Mouse (Mus musculus) heart, embryonic 13.5 days (tissue): ENCODE data around the gene Sgsm3. TPM values are rescaled to one million over a fixed set of nuclear protein-coding genes. Genes with fewer than 3 reads are reported as not detected.
"Not testable (repeated sequence)": the region's sequence is repeated elsewhere in the genome, so short reads cannot be mapped to it uniquely, and the experiment has no call there.

Experiments used
- ATAC-seq: fragments of 200-750 bp; cut with Nextera tagmentation; 2 replicates; pipeline ENCODE4 v1.8.0; 2017; ENCODE audit warnings: moderate TSS enrichment; ENCODE audit not compliant: insufficient number of reproducible peaks, low FRiP score, low TSS enrichment; ENCODE audit errors: extremely low read depth
- H3K27ac ChIP-seq: fragments of 300-500 bp; sonication (generic); replicated peaks from 2 replicates; pipeline ENCODE4 v1.5.1; 2015; ENCODE audit warnings: moderate library complexity, mild to moderate bottlenecking, inconsistent platforms
- H3K27me3 ChIP-seq: fragments of 300-500 bp; sonication (generic); replicated peaks from 2 replicates; pipeline ENCODE4 v1.6.1; 2015; ENCODE audit warnings: mild to moderate bottlenecking, inconsistent platforms
- H3K36me3 ChIP-seq: fragments of 300-500 bp; sonication (generic); 2 replicates; pipeline ENCODE4 v1.6.1; 2015; ENCODE audit warnings: mild to moderate bottlenecking, inconsistent platforms
- H3K4me1 ChIP-seq: fragments of 300-500 bp; sonication (generic); 2 replicates; pipeline ENCODE4 v1.6.1; 2015; ENCODE audit warnings: inconsistent platforms
- H3K4me2 ChIP-seq: fragments of 300-500 bp; sonication (generic); 2 replicates; pipeline ENCODE4 v1.6.1; 2015; ENCODE audit warnings: inconsistent platforms, mild to moderate bottlenecking, moderate library complexity
- H3K4me3 ChIP-seq: fragments of 300-500 bp; sonication (generic); 2 replicates; pipeline ENCODE4 v1.5.1; 2015; ENCODE audit warnings: moderate library complexity, mild to moderate bottlenecking, inconsistent platforms
- H3K9ac ChIP-seq: fragments of 300-500 bp; sonication (generic); 2 replicates; pipeline ENCODE4 v1.6.1; 2015; ENCODE audit warnings: inconsistent platforms, mild to moderate bottlenecking, moderate library complexity
- H3K9me3 ChIP-seq: fragments of 300-500 bp; sonication (generic); 2 replicates; pipeline ENCODE4 v1.6.1; 2016; ENCODE audit warnings: inconsistent platforms
- WGBS: fragments of 180-500 bp; shearing (Covaris S2); methylation state at CpG from one replicate; pipeline ENCODE4 v1.1.7; 2015; ENCODE audit warnings: mixed read lengths; 5-methylcytosine and 5-hydroxymethylcytosine counted together
- polyA plus RNA-seq: library from polyadenylated mRNA; unstranded; fragments of >200 nt; fragmentation: Nextera tagmentation; extraction: Ambion mirVana; gene quantifications from 2 replicates; pipeline ENCODE4 v1.2.1, GENCODE M21; 2015

Gene Sgsm3
- polyA plus RNA-seq, result 14.2 and 17.3 TPM in 2 replicates

DNA sequence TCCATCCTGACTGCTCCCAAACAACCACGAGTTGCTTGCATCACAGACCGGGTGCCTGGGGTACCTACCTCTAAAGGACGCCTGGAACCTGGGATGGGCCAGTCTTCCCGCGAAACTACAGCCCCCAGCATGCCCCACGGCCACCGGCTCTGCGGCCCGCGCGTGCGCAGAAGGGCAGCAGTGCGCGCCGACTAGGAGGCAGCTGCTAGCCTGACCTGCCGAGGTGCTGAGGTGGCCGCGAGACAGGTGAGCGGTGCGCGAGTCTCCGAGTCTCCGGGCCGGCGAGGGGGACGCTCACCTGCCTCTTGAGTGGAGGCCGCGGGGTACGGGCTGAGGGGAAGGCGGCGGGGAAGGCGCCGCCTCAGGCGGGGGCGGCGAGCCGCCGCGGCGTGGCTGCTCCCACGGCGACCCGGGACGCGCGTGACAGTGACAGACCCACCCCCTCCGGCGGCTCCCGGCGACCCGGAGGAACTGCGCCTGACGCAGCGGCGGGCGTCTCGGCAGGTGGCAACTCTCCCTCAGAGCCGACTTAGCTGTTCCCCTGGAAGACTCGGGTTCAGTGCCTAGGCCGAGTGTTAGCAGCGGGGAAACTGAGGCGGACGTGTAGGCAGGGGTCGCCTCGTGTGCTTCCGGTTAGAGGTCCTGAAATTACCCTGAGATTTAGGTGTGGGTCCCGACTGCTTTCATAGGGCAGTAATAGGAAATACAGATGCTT lies at the start of gene Sgsm3:
Sgsm3 (plus strand) TSS at position 146 of the 715 bp plus-strand sequence.
- Histone ChIP-seq H3K36me3 (no peaks in the 10 kb centered on the region), H3K27ac (no peak within 1 kb of the TSS), H3K4me1 (peaks cover 27% of the 10 kb centered on the region), H3K9me3 (no peaks in the 10 kb centered on the region), H3K4me2 (peak within 1 kb of the TSS; percentile 92), H3K9ac (peak within 1 kb of the TSS; percentile 86), H3K27me3 (no peaks in the 10 kb centered on the region), H3K4me3 (peak within 1 kb of the TSS; percentile 86)
- WGBS, result 1% methylated on average over 67 of the region's 67 CpGs
- ATAC-seq, result peak; percentile 68; the same call in 1 of the 2 replicates

DNA sequence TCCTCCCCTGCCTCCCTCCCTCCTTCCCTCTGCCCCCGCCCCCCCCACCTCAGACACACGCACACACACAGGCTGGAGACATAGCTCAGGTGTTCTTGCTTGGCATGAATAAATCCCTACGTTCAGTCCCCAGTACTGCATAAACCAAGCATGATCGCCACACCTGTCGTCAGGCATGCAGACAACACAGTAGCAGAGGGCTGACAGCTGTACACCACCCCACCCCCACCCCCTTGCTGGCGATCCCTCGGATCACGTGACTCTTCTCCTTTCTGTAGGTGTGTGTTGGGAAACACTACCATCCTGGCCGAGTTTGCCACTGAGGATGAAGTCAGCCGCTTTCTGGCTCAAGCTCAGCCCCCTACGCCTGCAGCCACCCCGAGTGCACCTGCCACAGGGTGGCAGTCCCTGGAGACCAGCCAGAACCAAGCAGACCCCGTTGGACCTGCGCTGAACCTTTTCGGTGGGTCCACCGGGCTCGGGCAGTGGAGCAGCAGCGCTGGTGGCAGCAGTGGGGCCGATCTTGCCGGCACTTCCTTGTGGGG lies 48.7 kb upstream of the Sgsm3 start:
- Histone ChIP-seq H3K9ac (no peak overlapping the region), H3K4me3 (no peak overlapping the region), H3K36me3 (peaks cover 82% of the 10 kb centered on the region), H3K9me3 (no peaks in the 10 kb centered on the region), H3K4me2 (no peak overlapping the region), H3K27ac (no peak overlapping the region), H3K4me1 (peaks cover 5% of the 10 kb centered on the region), H3K27me3 (no peaks in the 10 kb centered on the region)
- WGBS, result 81% methylated on average over 20 of the region's 20 CpGs
- ATAC-seq, result no peak

DNA sequence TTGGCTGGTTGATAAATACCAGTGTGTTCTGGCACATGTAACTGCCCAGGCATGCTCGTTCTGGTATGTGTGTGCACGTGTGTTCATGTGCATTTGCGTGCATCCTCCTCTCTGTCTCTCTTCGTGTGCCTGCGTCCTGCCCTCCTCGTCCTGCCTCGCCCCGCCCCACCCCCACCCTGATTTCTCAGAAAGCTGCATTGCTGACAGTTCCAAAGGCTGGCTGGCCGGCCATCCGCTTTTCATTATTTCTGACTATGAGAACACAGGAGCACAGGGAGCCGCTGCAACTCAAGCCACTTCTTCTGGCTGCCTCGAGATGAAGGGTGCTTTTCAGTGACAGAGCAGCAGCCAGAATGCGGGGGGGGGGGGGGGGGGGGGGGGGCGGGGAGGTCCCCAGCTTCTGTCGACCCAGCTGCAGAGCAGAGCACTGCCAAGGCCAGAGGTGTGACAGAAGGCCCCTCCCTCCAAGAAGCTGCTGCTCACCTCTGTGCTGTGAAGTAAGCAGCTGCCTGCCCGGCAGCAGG lies 47.5 kb upstream of the Sgsm3 start:
- H3K4me1 ChIP-seq, result peaks cover 5% of the 10 kb centered on the region
- H3K9me3 ChIP-seq, result no peaks in the 10 kb centered on the region
- no peak overlapping the region for H3K4me3 ChIP-seq
- peaks cover 82% of the 10 kb centered on the region for H3K36me3 ChIP-seq
- H3K4me2 ChIP-seq, result no peak overlapping the region
- H3K27me3 ChIP-seq, result no peaks in the 10 kb centered on the region
- peak overlapping the region; percentile 20; the same call in 1 of the 2 replicates for H3K27ac ChIP-seq
- H3K9ac ChIP-seq, result no peak overlapping the region
- no peak for ATAC-seq
- 24% methylated on average over 13 of the region's 16 CpGs for WGBS

DNA sequence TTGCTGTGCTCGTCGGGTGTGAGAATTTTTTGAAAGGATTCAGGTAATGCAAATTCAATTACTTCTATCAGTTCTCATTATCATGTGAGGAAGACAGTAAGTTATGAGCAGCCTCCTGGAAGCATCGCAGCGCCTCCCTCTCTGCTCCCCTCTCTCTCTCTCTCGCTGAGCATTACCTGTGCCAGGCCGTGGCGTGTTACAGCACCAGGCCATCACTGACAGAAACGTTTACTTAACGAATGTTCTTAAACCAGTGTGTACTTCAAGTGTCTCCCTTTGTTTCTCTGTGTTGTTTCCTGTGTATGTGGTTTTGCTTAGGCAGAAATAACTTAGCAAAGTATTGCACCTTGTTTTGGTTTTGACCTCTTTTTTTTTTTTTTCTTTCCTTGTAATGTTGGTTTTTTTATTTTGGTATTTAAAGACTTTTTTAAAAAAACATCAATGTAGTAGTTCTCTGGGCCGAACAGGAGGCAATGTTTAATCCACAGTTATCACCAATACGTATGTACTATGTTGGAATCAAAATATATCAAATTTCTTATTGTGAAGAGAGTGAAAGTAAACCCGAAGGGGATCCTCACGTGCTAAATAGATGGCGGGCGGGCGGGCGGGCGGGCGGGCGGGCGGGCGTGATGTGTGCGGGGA lies 46.8 kb upstream of the Sgsm3 start:
- H3K27ac ChIP-seq, H3K27me3 ChIP-seq, H3K9ac ChIP-seq, H3K4me3 ChIP-seq, H3K4me2 ChIP-seq, H3K9me3 ChIP-seq, ATAC-seq, H3K4me1 ChIP-seq: not testable (repeated sequence)
- H3K36me3 ChIP-seq, result peaks cover 83% of the 10 kb centered on the region
- 84% methylated on average over 23 of the region's 23 CpGs for WGBS

DNA sequence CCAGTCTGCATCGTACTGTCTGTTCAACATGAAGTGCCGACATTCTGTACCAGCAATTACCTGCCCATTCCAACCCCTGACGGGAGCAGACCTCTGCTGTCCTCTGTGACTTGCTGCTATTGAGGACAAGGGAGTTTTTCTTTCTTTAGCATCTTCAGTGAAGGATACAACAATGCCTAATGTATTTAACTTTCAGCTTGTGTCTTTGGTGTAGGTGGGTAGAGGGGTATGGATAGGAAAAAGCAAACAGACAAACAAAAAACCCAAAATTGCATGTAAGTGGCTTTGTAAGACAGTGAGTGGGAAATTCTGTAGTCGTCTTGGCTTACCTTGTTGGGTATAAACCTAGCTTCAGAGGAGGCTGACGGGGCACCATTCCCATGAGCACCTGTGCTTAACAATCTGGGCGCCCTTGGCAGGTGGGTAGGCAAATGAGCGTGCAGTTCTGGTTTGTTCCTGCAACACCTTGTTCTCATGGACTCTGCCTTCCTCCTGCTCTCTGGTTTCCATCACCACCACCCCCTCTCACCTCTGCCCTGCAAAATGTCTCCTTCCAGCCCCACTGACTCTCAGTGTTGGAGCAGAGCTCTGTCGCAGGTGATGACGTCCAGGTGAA lies 46.1 kb upstream of the Sgsm3 start:
- no peaks in the 10 kb centered on the region for H3K9me3 ChIP-seq
- peaks cover 82% of the 10 kb centered on the region for H3K36me3 ChIP-seq
- 81% methylated on average over 9 of the region's 9 CpGs for WGBS
- H3K4me2 ChIP-seq, result no peak overlapping the region
- H3K9ac ChIP-seq, result peak overlapping the region; percentile 5; the same call in 1 of the 2 replicates
- no peaks in the 10 kb centered on the region for H3K27me3 ChIP-seq
- H3K4me1 ChIP-seq, result peaks cover 8% of the 10 kb centered on the region
- no peak overlapping the region for H3K4me3 ChIP-seq
- ATAC-seq, result no peak
- H3K27ac ChIP-seq, result no peak overlapping the region

DNA sequence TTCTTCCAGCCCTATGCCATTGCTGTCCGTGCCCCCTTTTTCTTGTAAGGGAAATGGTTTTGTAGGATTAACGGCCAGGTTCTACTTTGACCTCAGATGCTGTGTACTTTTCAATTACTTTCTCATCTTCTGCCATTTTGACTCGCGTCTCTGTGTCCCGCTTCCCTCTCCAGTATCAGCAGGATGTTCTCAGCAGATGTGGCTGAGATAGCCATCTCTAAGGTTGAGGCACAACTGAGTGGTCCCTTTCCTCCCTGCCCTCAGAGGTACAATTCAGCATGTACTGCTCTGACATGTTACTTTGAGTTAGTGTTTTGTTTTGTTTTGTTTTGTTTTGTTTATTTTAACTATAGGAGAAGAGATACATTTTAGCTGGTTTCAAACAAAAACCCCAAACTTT lies 42.7 kb upstream of the Sgsm3 start:
- no peak overlapping the region for H3K4me3 ChIP-seq
- WGBS, result 82% methylated on average over 5 of the region's 5 CpGs

DNA sequence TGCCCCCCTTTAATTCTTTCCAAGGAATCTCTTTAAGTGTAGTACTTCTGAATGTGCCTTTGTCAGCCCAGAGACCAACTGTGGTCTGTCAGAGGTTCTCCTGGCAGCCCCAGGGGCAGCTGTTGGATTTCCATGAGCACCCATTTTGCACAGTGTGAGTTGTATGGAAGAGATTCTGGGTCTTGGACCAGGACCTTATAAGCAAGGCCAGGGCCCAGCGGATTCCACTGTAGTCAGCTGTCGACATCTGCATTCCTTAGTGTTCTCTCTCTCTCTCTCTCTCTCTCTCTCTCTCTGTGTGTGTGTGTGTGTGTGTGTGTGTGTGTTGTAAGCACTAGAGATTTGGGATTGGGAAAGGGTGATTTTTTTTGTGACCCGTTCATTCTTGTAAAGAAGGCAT lies 40.9 kb upstream of the Sgsm3 start:
- Histone ChIP-seq H3K27ac (no peak overlapping the region), H3K4me3 (no peak overlapping the region), H3K4me1 (peaks cover 13% of the 10 kb centered on the region; the same call in 1 of the 2 replicates), H3K9ac (no peak overlapping the region), H3K9me3 (no peaks in the 10 kb centered on the region), H3K36me3 (peaks cover 65% of the 10 kb centered on the region), H3K27me3 (no peaks in the 10 kb centered on the region), H3K4me2 (no peak overlapping the region)
- ATAC-seq, result no peak
- 54% methylated on average over 3 of the region's 3 CpGs for WGBS

More for the DNA sequence above, 42.7 kb upstream of the Sgsm3 start:
- Histone ChIP-seq H3K36me3 (peaks cover 67% of the 10 kb centered on the region), H3K4me2 (no peak overlapping the region), H3K9me3 (no peaks in the 10 kb centered on the region), H3K4me1 (peaks cover 18% of the 10 kb centered on the region), H3K9ac (no peak overlapping the region), H3K27me3 (no peaks in the 10 kb centered on the region), H3K27ac (no peak overlapping the region)
- ATAC-seq, result no peak

DNA sequence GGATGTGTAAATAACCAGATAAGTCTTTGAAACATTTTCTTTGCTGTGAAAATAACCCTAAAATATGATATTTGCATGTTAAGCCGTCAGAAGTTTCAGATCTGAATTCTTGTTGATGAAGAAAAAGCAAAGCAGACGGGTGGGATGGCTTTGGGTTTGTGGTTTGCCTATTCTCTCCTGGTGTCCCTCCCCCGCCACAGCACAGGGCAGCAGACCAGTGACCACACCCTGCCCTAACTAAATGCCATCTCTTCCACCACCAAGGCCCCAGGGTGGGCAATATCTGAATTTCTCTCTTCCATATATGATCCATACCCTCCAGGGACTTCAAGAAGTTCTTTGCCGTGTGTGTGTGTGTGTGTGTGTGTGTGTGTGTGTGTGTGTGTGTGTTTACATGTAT lies 39.0 kb upstream of the Sgsm3 start:
- peaks cover 13% of the 10 kb centered on the region; the same call in 1 of the 2 replicates for H3K4me1 ChIP-seq
- no peaks in the 10 kb centered on the region for H3K9me3 ChIP-seq
- no peak for ATAC-seq
- no peak overlapping the region for H3K9ac ChIP-seq
- H3K27ac ChIP-seq, result no peak overlapping the region
- peaks cover 51% of the 10 kb centered on the region for H3K36me3 ChIP-seq
- 76% methylated on average over 4 of the region's 4 CpGs for WGBS
- no peaks in the 10 kb centered on the region for H3K27me3 ChIP-seq
- H3K4me3 ChIP-seq, result no peak overlapping the region
- H3K4me2 ChIP-seq, result no peak overlapping the region

DNA sequence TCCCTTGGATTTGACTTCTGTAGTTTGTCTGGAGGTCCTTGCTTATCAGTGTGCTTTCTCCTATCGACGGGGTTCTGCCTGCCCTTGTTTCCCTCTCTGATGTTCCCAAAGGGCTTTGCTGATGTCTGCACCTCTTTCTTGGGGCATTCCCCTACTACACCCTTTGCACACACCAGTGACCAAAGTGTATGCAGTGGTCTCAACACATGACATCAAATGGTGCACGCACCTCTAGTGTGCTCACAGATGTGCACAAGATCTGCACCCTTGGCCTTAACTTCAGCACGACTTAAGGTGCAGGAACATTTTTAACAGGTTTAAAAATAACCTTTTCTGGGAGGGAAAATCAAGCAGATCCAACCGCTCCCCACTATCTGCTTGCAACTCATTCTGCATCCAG lies 38.2 kb upstream of the Sgsm3 start:
- H3K27me3 ChIP-seq, result no peaks in the 10 kb centered on the region
- no peak overlapping the region for H3K27ac ChIP-seq
- peaks cover 13% of the 10 kb centered on the region; the same call in 1 of the 2 replicates for H3K4me1 ChIP-seq
- WGBS, result 44% methylated on average over 5 of the region's 5 CpGs
- no peaks in the 10 kb centered on the region for H3K9me3 ChIP-seq
- no peak overlapping the region for H3K4me3 ChIP-seq
- H3K4me2 ChIP-seq, result no peak overlapping the region
- ATAC-seq, result no peak
- no peak overlapping the region for H3K9ac ChIP-seq
- H3K36me3 ChIP-seq, result peaks cover 43% of the 10 kb centered on the region

DNA sequence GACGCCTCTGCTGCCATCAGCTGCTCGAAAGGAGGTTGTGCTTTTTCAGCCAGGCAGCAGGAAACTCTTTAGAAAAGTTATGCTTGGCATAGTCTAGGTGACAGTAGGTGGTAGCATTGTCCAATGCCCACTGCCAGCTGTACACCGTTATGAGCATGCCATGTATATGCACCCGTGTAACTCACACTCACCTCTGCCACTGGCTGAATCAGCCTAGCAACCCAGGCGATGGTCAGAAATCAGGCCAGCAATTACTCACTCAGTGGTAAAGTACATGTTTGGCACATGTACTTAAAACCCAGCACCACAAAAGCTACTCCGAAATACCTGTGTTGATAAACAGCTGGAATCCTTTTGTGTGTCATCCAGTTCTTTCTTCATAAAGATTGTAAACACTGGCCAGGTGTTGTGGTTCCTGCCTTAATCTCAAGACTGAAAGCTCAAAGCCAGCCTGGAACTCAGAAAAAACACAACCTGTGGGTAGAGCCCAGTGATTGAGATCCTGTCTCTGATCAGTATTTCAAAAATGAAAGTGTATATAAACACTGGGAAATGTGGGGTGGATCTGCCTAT lies 36.0 kb upstream of the Sgsm3 start:
- ATAC-seq, result no peak
- Histone ChIP-seq H3K4me1 (peaks cover 9% of the 10 kb centered on the region; the same call in 1 of the 2 replicates), H3K9me3 (no peaks in the 10 kb centered on the region), H3K4me3 (no peak overlapping the region), H3K36me3 (peaks cover 23% of the 10 kb centered on the region), H3K27ac (no peak overlapping the region), H3K9ac (no peak overlapping the region), H3K4me2 (no peak overlapping the region), H3K27me3 (no peaks in the 10 kb centered on the region)
- 89% methylated on average over 6 of the region's 6 CpGs for WGBS

DNA sequence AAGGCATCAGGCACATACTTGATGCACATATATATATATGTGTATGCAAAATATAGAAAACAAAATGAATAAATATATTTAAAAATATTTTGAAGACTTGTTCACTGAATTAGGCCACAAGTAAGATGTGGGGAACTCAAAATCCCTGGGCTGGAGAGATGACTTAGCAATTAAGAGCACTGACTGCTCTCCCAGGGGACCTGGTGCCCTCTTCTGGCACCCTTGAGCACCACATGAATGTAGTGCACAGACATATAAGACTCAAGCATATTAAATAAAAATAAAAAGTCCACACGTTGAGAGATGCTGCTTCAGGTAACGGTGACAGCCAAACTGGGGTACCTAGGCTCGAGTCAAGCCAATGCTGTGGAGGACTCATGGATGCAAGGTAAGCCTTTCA lies 31.7 kb upstream of the Sgsm3 start:
- no peak overlapping the region for H3K9ac ChIP-seq
- no peak for ATAC-seq
- H3K9me3 ChIP-seq, result no peaks in the 10 kb centered on the region
- H3K4me2 ChIP-seq, result no peak overlapping the region
- no peak overlapping the region for H3K4me3 ChIP-seq
- no peak overlapping the region for H3K27ac ChIP-seq
- H3K4me1 ChIP-seq, result peaks cover 14% of the 10 kb centered on the region
- H3K27me3 ChIP-seq, result no peaks in the 10 kb centered on the region
- WGBS, result 59% methylated on average over 3 of the region's 3 CpGs
- peaks cover 11% of the 10 kb centered on the region for H3K36me3 ChIP-seq
